Mouse (Mus musculus) ES-Bruce4 (cell line): Measurements from ENCODE around the gene Glyr1.

Source experiments
- CTCF ChIP-seq: IDR thresholded peaks from one replicate; pipeline ENCODE4 v1.8.1; 2011; ENCODE audit warnings: low read depth, low read length
- EP300 ChIP-seq: IDR thresholded peaks from 2 replicates; pipeline ENCODE4 v1.6.1; 2011; ENCODE audit warnings: low read depth, low read length; ENCODE audit not compliant: insufficient read depth

- TF ChIP-seq EP300 (no peak), CTCF (no peak)
These were observed 818 bp upstream of the Glyr1 start for GRCm38 (mm10) chr16:5050251-5051110.
